Mouse (Mus musculus) brain, adult 2 months (tissue): ENCODE data around the gene Fer.

Source experiments
- DNase-seq: peaks from one replicate; pipeline ENCODE4 v3.0.0; 2011; ENCODE audit warnings: low read depth, low spot score

Fer gene

DNA sequence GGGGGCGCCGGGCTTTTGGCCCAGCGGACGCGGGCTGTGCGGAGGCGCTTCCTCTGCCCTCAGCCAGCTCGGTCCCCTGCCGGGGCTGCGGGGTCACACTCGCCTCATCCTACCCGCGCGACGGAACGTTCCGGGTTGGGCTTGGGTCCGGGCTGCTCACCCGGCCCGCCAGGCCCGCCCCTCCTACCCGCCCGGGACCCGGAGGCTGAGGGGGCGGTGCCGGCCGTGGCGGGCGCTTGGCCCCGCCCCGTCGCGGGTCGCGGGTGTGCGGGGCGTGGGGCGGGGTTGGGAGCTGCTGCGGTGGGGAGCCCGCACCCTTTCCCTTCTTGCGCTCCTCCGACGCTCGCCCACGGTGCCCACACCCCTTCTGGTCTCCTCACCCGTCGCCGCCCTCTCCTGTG lies 1.3 kb downstream of the Fer start:
- DNase-seq, result peak; percentile 52

DNA sequence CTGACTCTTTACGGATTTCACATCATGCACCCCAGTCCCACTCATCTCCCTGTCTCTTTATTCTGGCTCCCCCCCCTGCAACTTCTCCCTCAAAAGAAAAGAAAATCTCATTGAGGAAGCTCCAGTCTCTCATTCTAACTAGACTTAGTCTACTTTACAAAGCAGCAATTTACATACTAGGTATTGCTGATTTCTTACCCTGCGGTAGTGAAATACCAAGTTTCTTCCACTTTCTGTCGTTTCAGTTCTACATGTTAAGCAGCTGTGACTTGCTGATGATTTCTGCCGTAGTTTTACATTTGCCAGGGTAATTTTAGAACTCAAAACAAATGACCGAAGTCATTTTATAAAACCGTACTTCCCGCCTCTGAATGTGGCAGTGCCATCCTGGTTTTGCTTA lies 8.9 kb downstream of the Fer start:
- DNase-seq, result no peak

DNA sequence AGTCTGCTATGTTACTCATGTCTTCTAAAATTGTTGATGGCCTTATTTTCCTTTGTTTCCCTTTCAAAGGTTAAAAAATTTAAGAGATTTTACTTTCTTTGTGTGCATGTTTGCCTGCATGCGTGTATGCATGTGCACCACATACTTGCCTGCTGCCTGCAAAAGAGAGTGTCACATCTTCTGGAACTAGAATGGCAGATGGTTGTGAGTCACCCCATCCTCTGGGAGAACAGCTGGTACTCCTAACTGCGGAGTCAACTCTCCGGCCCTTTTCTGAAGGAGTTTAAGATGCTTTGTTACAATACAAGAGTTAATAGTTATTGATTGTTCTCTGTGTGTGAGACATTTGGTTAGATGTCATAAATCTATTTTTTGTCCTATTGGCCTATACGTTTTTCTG lies 16.0 kb downstream of the Fer start:
- peak; percentile 76 for DNase-seq

DNA sequence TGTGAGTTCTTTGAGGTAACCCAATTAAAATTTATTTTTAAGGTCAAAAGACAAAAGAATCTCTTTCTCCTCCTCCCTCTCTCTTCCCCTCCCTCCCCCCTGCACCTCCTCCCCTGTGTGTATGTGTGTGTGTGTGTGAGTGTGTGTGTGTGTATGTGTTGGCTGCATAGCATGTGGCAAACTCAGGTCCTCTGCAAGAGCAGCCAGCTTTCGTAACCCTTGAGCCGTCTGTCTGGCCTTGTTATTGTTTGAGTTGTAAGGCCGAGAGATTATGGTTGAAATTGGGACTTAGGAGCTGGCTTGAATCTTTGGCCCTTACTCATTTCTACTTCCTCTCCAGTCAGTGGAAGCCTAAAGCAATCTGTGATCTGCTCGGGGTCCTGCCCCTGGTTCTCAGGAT lies 17.1 kb downstream of the Fer start:
- no peak for DNase-seq

DNA sequence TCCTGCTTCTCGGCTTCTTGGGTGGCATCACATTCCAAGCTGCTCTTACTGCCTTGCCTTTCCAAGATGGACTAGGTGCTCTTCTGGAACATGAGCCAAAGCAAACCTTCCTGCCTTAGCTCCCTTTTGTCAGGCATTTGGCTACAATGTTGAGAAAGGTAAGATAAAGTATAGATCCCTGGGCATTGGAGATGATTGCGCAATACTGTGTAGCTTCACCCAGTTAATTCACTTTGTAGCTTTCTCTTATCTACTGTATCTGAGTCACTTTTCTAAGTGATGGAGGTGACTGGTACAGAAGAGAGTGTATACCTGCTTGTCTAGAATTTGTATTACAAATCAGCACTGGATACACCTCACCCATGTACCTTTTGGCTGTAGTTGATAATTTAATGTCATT lies 24.1 kb downstream of the Fer start:
- no peak for DNase-seq

DNA sequence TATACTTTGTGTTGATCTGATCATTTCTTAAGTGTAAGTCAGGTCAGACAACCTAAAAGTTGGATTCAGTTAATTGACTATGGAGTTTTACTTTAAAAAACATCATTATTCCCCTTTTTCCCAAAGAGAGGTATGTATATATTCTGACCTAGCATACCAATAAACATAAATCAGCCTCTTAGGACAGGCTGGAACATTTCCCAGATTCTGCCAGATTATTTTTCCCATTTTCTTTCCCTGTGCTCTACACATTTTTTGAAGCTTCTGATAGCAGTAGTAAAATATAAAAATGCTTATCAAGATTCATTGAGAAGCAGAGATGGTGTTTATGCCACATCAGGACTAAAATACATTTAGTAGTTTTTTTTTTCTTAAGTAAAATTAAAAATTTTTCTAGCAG lies 27.7 kb downstream of the Fer start:
- DNase-seq, result peak; percentile 28

DNA sequence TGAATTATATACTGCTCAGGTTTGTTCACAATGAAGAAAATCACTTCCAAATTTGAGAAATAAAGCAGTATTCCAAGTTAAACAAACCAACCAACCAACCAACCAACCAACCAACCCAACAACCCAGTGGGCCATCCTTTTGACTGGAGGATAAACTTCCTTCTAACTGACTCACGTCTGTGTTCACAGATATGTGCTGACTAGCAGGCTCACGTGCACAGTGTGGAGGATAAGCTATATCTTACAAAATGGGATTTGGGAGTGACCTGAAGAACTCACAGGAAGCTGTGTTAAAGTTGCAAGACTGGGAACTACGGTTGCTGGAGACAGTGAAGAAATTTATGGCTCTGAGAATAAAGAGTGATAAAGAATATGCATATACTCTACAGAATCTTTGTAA lies 33.0 kb downstream of the Fer start:
- no peak for DNase-seq

DNA sequence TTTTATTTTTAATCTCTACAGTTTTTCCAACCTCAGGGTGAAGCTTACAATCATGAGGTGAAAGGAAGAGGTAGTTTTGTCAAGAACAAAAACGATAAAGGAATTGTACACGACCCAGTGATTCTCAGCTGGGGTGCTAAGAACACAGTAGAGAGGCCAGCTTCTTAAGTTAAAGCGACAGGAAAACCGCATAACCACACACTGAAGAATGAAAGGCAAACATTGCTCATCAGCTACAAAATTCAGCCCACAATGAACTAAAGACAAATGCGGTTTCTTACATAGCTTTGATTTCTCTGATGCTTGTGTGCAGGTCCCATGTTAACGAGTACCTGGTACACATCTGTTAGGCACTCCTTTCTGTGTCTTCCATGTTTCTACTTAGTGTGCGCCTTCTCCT lies 34.2 kb downstream of the Fer start:
- DNase-seq, result no peak

DNA sequence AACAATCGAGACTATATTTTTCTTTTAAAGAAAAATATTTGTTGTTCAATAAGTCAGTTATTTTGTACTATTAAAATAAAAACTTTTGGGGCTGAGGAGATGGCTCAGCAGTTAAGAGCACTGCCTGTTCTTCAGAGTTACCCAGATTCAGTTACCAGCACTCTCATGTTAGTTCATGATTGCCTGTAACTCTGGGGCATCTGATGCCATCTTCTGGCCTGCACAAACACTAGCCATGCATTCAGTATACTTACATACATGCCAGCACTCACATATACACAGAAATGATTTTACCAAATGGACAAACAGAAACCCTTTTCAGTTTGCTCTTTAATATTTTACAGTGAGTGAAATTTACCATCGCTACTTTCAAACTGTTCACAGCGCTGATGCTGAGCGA lies 46.4 kb downstream of the Fer start:
- peak; percentile 21 for DNase-seq

DNA sequence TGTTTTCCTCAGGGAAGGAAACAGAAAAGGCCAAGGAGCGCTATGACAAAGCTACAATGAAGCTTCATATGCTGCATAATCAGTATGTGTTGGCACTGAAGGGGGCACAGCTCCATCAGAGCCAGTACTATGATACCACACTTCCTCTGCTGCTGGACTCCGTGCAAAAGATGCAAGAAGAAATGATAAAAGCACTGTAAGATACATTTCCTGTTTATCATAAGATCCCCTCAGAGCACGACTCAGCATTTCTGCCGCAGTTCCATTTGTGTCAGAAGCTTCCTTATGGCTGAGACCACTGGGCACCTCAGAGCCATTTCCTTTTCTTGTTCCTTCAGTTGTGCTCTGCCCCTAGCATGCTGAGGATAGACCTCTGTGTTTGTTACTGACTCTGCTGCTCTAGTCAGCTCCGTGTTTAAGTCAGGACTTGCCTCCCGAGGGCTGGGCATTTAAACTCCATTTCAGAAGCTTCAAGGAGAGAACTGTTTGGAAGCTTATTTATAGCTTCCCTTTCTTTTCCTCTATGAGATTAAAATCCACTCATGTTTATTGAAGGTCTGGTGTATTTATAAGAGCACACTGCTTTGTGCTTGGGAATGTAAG lies 58.8 kb downstream of the Fer start:
- DNase-seq, result no peak

DNA sequence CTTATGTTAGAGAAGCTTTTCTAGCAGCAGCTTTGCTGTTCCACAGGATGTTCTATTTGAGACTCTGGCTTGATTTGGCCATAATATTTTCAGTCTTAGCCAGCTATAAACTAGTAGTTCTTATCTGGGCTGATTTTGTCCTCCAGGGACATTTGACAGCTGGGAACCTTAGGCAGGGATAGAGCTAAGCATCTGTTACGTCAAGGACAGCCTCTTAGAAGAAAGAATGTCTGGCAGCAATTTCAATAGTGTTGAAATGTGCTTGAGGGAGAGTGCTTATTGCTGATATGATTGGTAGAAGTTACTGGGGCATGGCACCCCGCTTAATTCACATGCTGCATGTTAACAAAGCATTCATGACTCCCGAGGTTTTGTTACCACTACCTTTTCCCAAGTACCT lies 62.7 kb downstream of the Fer start:
- DNase-seq, result peak; percentile 18

DNA sequence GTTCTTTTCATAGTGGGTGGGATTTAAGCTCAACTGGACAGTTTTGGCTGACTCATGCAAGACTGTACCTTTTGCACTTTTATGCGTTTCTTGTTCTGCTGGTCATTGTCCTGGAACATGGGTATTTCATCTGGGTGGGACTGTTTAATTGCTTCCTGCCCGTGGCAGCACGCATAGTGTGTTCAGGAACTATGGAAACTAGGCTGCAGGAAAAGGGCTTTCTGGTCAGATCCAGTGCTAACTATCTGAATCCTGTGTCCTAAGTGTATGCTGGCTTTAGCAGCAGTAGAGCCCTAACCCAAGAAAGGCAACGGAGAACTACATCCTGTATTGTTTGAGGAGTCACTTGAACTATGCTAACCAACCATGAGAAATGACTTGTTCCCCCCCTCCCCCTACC lies 67.8 kb downstream of the Fer start:
- DNase-seq, result no peak

DNA sequence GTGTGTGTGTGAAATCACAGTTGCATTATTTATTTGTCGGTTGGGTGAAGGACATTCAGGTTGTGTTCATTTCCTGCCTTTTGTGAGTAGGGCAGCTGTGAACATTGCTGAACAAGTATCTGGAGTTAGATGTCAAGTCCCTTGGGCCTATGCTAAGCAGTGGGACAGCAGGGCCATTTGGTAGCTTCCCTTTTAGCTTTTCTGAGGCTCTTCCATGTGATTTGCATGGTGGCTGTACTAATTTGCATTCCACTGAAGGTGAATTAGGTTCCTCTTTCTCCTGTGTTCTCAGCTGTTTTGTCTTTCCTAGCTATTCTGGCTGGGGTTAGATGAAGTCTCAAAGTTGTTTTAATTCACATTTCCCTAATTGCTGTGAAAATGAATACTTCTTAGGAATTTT lies 68.7 kb downstream of the Fer start:
- no peak for DNase-seq

DNA sequence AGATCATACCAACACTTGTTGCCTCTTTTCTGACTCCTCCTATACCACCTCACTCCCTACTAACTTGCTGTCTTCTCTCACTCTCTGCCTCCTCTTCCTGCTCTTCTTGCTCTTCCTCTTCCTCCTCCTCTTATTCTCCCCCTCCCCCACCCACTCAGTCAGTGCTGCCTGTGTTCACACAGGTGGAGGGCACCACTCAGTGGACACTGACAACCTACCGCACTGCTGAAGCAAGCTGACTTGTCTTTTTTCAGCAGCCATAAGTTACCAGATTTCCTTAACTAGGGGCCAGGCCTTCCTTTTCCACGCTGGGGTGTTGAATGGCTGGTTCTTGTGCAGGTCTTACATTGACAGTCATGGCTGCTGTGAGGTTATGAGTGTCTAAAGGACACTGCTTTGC lies 72.5 kb downstream of the Fer start:
- DNase-seq, result no peak

DNA sequence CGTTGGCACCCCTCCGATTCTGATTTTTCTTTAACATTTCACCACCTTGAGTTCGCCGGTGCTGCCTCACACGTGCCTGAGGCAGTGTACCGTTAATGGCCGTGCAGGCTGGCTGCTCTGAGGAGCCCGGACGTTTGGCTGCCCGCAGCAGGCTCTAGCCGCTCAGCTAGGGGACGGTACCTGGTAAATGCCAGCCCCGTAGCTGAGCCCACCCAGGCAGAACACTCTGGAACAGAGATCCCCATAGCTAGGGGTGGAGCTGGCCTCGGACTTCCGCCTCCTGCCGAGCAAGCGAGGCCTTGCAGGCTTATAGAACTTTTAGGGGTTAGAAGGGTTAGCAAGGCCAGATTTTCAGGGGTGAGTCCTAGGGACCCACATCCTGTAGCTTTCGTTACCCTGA lies 75.0 kb downstream of the Fer start:
- DNase-seq, result no peak

DNA sequence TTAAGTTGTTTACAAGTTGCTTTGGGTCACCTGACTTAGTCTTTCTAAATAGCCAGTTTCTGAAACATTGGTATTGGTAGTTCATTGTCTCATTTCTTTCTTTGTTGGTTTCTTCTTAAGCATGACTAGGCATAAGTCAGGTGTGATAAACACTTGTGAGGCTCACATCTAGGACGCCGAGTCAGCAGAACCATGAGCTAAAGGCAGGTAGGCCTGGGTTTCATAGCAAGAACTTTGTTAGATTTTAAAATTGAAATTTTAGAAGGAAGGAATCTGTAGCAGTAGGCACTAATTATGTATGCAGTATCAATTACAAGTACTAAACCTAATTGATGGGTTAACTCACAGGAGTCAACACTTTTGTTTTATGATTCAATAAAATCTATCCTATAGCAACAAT lies 83.9 kb downstream of the Fer start:
- DNase-seq, result no peak

DNA sequence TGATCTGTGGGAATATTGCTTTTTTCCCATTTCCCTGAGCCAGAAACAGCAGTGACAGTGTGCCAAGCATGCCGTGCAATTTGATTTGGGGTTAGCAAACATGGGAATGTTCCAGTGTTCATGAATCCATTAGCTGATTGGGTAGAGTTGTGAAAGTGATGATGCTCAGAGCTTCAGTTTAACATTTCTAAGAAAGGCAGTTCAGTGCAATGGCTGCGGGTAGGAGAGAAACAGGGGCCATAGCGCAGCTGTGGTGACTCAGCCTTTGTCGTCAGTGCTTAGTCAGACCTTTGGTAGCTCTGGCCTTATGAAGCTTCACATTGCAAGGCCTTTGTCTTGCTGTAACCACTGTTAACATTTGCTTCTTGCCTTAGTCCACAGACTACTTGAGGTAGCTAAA lies 85.9 kb downstream of the Fer start:
- peak; percentile 73 for DNase-seq

DNA sequence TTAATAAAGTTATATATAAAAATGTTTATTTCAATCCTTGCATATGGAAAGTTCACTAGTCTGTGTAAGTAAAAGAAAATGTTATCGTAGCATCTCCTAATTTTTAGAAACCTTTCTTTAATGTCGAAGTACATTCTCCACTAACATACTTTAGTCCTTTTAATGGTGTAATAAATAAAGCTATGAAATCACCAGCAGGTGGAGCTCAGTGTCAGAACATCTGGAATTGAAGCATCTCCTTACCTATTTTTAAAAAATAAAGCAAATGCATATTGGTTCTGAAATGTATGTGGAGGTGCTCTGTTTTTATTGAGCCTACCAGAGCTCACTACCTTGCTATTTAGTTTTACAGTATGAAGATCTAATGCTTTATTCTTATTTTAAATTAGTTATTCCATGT lies 88.6 kb downstream of the Fer start:
- peak; percentile 54 for DNase-seq

DNA sequence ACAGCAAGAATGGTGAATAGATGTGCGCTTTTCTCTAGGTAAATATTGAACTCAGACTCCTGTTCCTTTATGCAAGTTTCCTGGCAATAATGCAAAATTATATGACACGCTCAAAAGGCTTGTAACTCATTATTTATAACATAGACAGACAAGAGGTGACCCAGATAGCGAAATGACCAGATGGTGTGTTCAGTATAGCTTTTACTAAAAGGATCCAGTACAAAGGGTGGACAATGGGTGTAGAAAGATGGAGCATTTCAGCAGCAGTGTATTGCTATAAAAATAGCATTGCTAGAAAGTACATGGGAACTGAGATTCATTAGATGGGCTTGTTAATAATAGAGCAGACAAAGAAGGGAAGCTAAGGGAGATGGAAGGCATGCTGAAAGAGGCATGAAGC lies 104.2 kb downstream of the Fer start:
- peak; percentile 62 for DNase-seq

DNA sequence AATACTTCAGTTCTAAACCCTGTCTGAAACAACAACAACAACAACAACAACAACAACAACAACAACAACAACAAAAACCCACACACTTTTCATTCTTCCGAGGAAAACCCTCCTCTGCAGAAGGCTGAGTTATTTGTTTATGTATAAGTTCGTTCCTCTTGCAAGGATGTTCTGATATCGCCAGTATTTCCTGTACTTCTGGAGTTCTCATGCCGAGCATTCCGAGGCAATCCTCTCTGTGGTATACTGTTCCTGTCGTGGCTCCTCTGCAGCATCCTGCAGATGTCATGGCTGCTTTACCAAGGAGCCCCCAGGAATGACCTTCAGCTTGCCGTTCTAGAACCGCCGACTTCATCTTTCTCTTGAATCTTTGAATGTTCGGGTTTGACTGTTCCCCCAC lies 106.6 kb downstream of the Fer start:
- DNase-seq, result no peak

DNA sequence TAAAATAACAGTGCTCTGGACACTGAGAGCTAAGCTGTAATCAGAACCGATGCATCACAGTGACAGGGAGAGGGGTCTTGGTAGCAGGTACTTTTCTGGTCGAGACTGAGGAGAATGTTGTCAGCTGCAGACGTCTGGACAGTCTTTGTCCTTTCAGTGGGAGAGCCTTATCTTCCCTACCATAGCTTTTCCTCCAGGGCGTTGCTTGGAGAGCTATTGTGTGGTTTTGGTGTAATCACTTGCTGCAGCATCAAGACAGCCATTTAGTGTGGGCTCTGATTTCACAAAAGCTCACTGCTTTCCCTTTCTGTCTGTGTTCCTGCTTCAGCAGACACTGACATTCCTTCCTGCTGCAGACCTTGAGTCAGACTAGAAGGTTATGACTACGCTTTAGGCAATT lies 107.4 kb downstream of the Fer start:
- no peak for DNase-seq

DNA sequence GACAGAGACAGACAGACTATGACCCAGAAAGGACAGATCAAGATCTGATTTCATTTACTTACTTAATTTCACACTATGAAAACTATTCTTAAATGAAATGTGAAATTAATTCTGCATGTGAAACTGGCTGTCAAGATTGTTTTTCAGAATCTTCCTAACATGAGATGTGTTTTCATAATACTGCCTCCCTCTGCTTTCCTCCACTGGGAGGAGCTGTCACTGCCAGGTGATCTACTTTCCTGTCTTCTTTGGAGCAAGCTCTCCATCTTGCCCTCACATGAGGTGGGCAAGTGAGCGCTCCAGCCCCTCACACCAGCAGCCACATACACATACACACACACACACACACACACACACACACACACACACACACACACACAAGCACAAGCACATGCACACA lies 108.1 kb downstream of the Fer start:
- no peak for DNase-seq

DNA sequence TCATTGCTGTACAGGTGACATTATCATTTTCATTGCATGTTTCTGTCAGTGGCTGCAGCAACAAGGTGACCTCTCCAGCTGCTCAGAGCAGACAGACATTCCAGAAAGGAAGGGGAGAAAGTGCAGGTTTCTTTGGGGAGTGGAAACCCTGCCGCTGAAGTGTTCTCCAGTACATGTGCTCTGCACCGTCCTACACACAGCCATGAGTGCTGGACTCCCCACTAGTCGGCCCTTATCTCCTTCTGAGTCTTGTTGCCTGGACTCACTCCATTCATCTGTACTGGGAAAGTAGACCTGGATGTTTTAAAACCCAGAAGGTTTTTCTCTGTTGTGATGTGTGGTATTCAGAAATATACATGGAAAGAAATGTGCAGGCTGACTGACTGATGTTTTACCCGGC lies 109.3 kb downstream of the Fer start:
- DNase-seq, result no peak

DNA sequence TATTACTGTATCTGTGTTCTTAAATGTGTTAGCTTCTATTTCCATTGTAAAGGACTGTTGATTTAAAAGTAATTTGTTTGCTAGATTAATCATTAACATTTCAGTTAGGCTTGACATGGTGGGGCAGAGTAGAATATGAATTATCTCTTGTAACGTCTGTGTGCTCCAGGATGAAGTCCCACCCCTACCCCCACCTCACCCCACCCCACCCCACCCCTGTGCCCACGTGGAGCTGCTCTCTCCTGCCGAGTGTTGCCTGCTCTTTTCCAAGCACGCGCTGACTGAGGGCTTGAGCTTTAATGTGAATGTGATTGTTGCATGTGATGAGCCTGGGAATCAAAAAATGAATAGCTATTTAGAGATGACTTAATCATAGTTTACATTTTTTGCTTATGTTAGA lies 110.9 kb downstream of the Fer start:
- no peak for DNase-seq

DNA sequence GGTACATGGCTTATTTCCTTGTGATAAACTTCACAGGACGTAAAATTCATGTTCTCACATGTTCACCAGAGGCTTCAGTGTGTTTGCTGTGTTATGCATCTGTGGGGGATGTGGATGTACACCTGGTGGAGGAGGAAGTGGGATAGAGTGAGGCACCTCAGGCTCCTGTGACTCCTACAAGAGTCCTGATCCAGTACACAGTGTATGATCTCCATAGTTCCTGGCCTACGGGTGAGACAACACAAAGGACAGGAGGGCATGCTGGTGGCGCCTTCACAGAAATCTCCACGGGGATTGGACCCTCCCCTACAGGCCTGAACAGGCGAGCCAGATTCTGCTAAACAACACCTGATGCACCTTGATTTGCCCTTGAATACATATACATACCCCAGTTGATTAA lies 111.4 kb downstream of the Fer start:
- no peak for DNase-seq
